Comparison of ENCODE assay signal across 18 mouse cellular contexts in genomic region chr4:63344295-63344694, GRCm38 (mm10). TPM values are rescaled to one million over a fixed set of nuclear protein-coding genes. Genes with fewer than 3 reads are reported as not detected.
DNase-seq lines count a peak whose midpoint lies in the region; ATAC-seq and TF ChIP-seq lines count a peak whose summit lies in the region.
"Had no signal": no experiment of that assay in that cellular context is flagged by ENCODE, and none has a peak within 500 bp of the region (broad histone marks: within the 10 kb centered on the region; RNA-seq: fewer than 3 reads in every experiment).

Gene Orm1, plus strand, starts transcription at chr4:63344560.

- TF ChIP-seq EP300 in liver, postnatal 0 days (IDR thresholded peaks at IDR 0.05; ENCODE audit: low read depth): peak; percentile 46; the same call in 1 of the 2 replicates
- peak; percentile 85 for TF ChIP-seq EP300 in lung, postnatal 0 days (IDR thresholded peaks at IDR 0.05)
- no peak for TF ChIP-seq EP300 in stomach, postnatal 0 days (optimal IDR thresholded peaks at IDR 0.05)

- H3K4me3 ChIP-seq in liver, postnatal 0 days (ENCODE audit: low read depth, low read length): no peak within 1 kb of the TSS
- no peak within 1 kb of the TSS for H3K4me3 ChIP-seq in lung, postnatal 0 days (ENCODE audit: low read depth, low read length)
- H3K4me3 ChIP-seq in stomach, postnatal 0 days (ENCODE audit: low read depth, low read length): no peak within 1 kb of the TSS
- H3K4me3 ChIP-seq: intestine, embryonic 15.5 days; left cerebral cortex, adult 2 months; liver, embryonic 15.5 days; midbrain, embryonic 13.5 days; neural tube, embryonic 12.5 days had no signal

- no peak within 1 kb of the TSS for H3K9ac ChIP-seq in liver, postnatal 0 days (replicated peaks)
- H3K9ac ChIP-seq in lung, postnatal 0 days (replicated peaks; ENCODE audit: low read depth): no peak within 1 kb of the TSS
- no peak within 1 kb of the TSS for H3K9ac ChIP-seq in stomach, postnatal 0 days (ENCODE audit: low read length)
- H3K9ac ChIP-seq: intestine, embryonic 15.5 days; liver, embryonic 15.5 days; midbrain, embryonic 13.5 days; neural tube, embryonic 12.5 days had no signal

- 66% methylated on average over 8 of the region's 8 CpGs for WGBS in liver, postnatal 0 days (ENCODE audit: insufficient replicate concordance)
- 72% methylated on average over 8 of the region's 8 CpGs for WGBS in lung, postnatal 0 days
- WGBS in stomach, postnatal 0 days: 74% methylated on average over 8 of the region's 8 CpGs

- no peak within 1 kb of the TSS for H3K27ac ChIP-seq in liver, postnatal 0 days (ENCODE audit: low read depth)
- H3K27ac ChIP-seq in lung, postnatal 0 days (ENCODE audit: low read length): no peak within 1 kb of the TSS
- peak within 1 kb of the TSS; percentile 53 for H3K27ac ChIP-seq in stomach, postnatal 0 days (replicated peaks)
- H3K27ac ChIP-seq: intestine, embryonic 15.5 days; left cerebral cortex, adult 2 months; liver, embryonic 15.5 days; midbrain, embryonic 13.5 days; neural tube, embryonic 12.5 days had no signal

- H3K4me2 ChIP-seq in liver, postnatal 0 days (ENCODE audit: low read depth, low read length): 0 out of 2 replicates have a peak within 1 kb of the TSS, but pooled peaks have one; percentile 11
- H3K4me2 ChIP-seq in lung, postnatal 0 days (replicated peaks; ENCODE audit: low read depth, low read length): no peak within 1 kb of the TSS
- no peak within 1 kb of the TSS for H3K4me2 ChIP-seq in stomach, postnatal 0 days (replicated peaks; ENCODE audit: low read depth)
- H3K4me2 ChIP-seq: intestine, embryonic 15.5 days; liver, embryonic 15.5 days; midbrain, embryonic 13.5 days; neural tube, embryonic 12.5 days had no signal

- TF ChIP-seq CTCF in liver, postnatal 0 days (IDR thresholded peaks at IDR 0.05; ENCODE audit: low read depth): no peak
- no peak for TF ChIP-seq CTCF in lung, postnatal 0 days (IDR thresholded peaks at IDR 0.05)
- no peak for TF ChIP-seq CTCF in stomach, postnatal 0 days (IDR thresholded peaks at IDR 0.05; ENCODE audit: low read depth)

- H3K36me3 ChIP-seq in liver, postnatal 0 days (replicated peaks; ENCODE audit: insufficient read depth, low read length): no peaks in the 10 kb centered on the region
- no peaks in the 10 kb centered on the region for H3K36me3 ChIP-seq in lung, postnatal 0 days (ENCODE audit: insufficient read depth, low read length)
- no peaks in the 10 kb centered on the region for H3K36me3 ChIP-seq in stomach, postnatal 0 days (ENCODE audit: control insufficient read depth, insufficient read depth, low read length)
- H3K36me3 ChIP-seq: intestine, embryonic 15.5 days; liver, embryonic 15.5 days; midbrain, embryonic 13.5 days; neural tube, embryonic 12.5 days had no signal

- H3K4me1 ChIP-seq in liver, postnatal 0 days (ENCODE audit: insufficient read depth): no peaks in the 10 kb centered on the region
- no peaks in the 10 kb centered on the region for H3K4me1 ChIP-seq in lung, postnatal 0 days (ENCODE audit: insufficient read depth, low read depth, low read length)
- no peaks in the 10 kb centered on the region for H3K4me1 ChIP-seq in stomach, postnatal 0 days (replicated peaks; ENCODE audit: control insufficient read depth, insufficient read depth)
- H3K4me1 ChIP-seq: intestine, embryonic 15.5 days; liver, embryonic 15.5 days; midbrain, embryonic 13.5 days; neural tube, embryonic 12.5 days had no signal

- H3K27me3 ChIP-seq in liver, postnatal 0 days (ENCODE audit: insufficient read depth, low read length): no peaks in the 10 kb centered on the region
- H3K27me3 ChIP-seq in lung, postnatal 0 days (replicated peaks; ENCODE audit: insufficient read depth, low read length): no peaks in the 10 kb centered on the region
- no peaks in the 10 kb centered on the region for H3K27me3 ChIP-seq in stomach, postnatal 0 days (ENCODE audit: control insufficient read depth, insufficient read depth, low read length)
- H3K27me3 ChIP-seq: intestine, embryonic 15.5 days; liver, embryonic 15.5 days; midbrain, embryonic 13.5 days; neural tube, embryonic 12.5 days had no signal

- peak; percentile 72 for DNase-seq in liver, postnatal 0 days
- DNase-seq in liver: no peak
- peak; percentile 58 for DNase-seq in adrenal gland, adult 8-10 months
- peak; percentile 82 for DNase-seq in lung, postnatal 0 days (ENCODE audit: low spot score)
- no peak for DNase-seq in stomach, postnatal 0 days (ENCODE audit: low spot score)
- DNase-seq in natural killer cell, adult 2 months (ENCODE audit: low spot score in 2 of 2): no peak
- no peak for DNase-seq in right cerebral cortex, postnatal 25 days
- DNase-seq: cerebellum, adult 11 months; heart, postnatal 36 days; kidney, postnatal 4 days had no signal

- ATAC-seq in liver, postnatal 0 days: peak; percentile 90
- ATAC-seq in lung, postnatal 0 days: peak; percentile 88
- no peak; the same call in 1 of the 2 replicates for ATAC-seq in stomach, postnatal 0 days (ENCODE audit: low FRiP score, low TSS enrichment)
- ATAC-seq: activated CD4-positive, CD25-positive, alpha-beta regulatory T cell, adult 4 months; forebrain, embryonic 16.5 days; intestine, embryonic 15.5 days; midbrain, embryonic 13.5 days had no signal

- H3K9me3 ChIP-seq in liver, postnatal 0 days (ENCODE audit: low read length): no peaks in the 10 kb centered on the region
- no peaks in the 10 kb centered on the region for H3K9me3 ChIP-seq in lung, postnatal 0 days (ENCODE audit: low read length)
- no peaks in the 10 kb centered on the region for H3K9me3 ChIP-seq in stomach, postnatal 0 days (ENCODE audit: control insufficient read depth, low read length)
- H3K9me3 ChIP-seq: intestine, embryonic 15.5 days; liver, embryonic 15.5 days; midbrain, embryonic 13.5 days; neural tube, embryonic 12.5 days had no signal

RNA-seq across cellular contexts. Expression of gene Orm1, which starts in this region (rescaled TPM):
- 2.5 and 4.5 TPM in 2 replicates for polyA plus RNA-seq in liver, postnatal 0 days (2015; fragmentation: Nextera tagmentation; extraction: Ambion mirVana)
- 10 to 100 TPM; 18.5 to 49.4 (median 27.4) TPM for total RNA-seq in adrenal gland, adult 8-10 months (2022)
- 4.0 and 5.7 TPM in 2 replicates for polyA plus RNA-seq in lung, postnatal 0 days (2015; fragmentation: Nextera tagmentation; extraction: Ambion mirVana)
- polyA plus RNA-seq in stomach, postnatal 0 days (2015; fragmentation: Nextera tagmentation; extraction: Ambion mirVana): 16.3 and 17.4 TPM in 2 replicates
- total RNA-seq: ES-E14; left cerebral cortex, adult 2 months had no signal
- polyA plus RNA-seq: activated CD4-positive, CD25-positive, alpha-beta regulatory T cell, adult 4 months; forebrain, embryonic 16.5 days; intestine, embryonic 15.5 days; midbrain, embryonic 13.5 days; neural tube, embryonic 12.5 days had no signal

Comparison
In these comparisons a context has a peak if more than half of its experiments do, and no peak if none do; other contexts are left out.
1. DNase-seq: peak in liver, postnatal 0 days (single experiment), adrenal gland, adult 8-10 months (single experiment) and lung, postnatal 0 days (single experiment); none in liver (single experiment), stomach, postnatal 0 days (single experiment), natural killer cell, adult 2 months (0 of 2) and right cerebral cortex, postnatal 25 days (single experiment).